Mouse (Mus musculus): ENCODE measurements around the gene Sult1b1.

- no peak for TF ChIP-seq CTCF (IDR thresholded peaks at IDR 0.05; ENCODE audit: borderline replicate concordance, insufficient read depth, low read depth, low read length)
- TF ChIP-seq POLR2A (IDR thresholded peaks at IDR 0.05; ENCODE audit: borderline replicate concordance, insufficient read depth, low read length), result no peak
These were observed 1.9 kb downstream of the Sult1b1 start for GRCm38 (mm10) chr5:87535994-87536644.
